Mouse (Mus musculus) adrenal gland, postnatal 10 days (tissue): ENCODE results near the gene Faf1. TPM values are rescaled to one million over a fixed set of nuclear protein-coding genes. Genes with fewer than 3 reads are reported as not detected.
"Not testable (repeated sequence)": the region's sequence is repeated elsewhere in the genome, so short reads cannot be mapped to it uniquely, and the experiment has no call there.

Source experiments
- DNase-seq: peaks from one replicate; pipeline ENCODE4 v3.0.0; 2021; ENCODE audit warnings: mixed read lengths
- total RNA-seq, 2 experiments: library from RNA; stranded (reverse); gene quantifications; 2 replicates each; pipeline ENCODE4 v1.2.3; 2021

Gene Faf1
- total RNA-seq, 2 experiments from 2014 or later: 25.0 to 29.5 TPM

- peak; percentile 81 for DNase-seq
Measured at GRCm38 (mm10) chr4:109665101-109665981, 11.0 kb upstream of the Faf1 start.

DNA sequence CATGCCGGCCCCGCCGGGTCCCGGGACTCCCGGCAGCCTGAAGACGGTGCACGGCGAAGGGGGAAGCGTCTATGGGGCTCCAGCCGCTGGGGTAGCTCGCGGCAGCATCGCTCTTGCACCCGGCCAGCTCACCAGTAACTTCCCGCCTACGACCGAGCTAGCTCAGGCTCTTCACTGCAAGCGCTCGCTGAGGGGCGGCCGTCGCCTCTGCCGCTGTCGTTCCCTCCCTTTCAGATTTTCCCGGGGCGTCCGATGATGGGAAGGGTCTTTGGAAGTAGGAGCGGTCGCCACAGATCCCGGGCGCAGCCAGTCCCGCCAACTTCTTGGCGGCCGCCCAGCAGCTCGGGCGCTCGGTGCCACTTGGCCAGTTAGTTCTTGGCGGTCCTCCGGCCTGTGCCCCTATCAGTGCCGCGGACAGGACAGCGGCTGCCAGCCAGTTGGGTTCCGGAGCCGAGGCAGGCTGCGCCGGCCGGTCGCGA is 10.4 kb upstream of the Faf1 start:
- peak; percentile 77 for DNase-seq

DNA sequence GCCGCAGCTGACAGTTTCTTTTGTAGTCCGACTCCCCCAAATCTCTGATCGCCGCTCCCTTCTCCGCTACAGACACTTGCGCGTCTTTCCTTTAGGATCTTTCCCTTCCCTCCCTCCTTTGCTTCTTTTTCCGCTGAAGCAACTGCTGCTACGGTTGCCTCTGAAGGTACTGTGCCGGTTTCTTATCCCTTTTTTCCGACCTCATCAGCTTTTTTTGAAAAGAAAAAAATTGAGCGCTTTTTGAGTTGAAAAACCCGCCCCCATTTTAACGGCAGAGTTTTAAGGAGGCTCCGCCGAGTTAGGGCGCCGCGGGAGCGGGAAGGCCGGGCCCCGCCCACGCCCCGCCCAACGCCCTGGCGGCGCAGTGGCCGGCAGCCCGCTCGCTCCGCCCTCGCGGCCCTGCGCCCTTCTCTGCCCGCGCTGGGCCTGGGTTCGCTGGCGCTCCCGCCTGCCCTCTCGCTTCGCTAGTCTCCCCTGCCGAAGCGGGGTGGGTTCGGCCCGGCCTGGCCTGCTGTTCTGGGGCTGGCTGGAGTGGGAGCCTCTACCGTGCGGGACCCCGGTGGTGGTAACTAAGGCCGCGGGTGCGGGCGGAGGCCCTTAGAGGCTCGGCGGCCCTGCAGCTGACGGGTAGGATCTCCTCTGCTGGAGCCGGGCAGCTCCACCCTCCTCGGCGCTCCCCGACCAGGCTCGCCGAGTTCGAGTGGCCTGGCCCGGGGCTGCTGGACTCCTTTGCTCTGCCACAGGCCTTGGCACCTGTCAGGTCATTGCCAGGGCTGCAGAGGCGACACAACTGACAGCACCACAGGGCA is 9.7 kb upstream of the Faf1 start, which contains the start of gene Cdkn2c:
Cdkn2c (minus strand) TSS at position 729 of the 809 bp plus-strand sequence.
- DNase-seq: peak; percentile 95

DNA sequence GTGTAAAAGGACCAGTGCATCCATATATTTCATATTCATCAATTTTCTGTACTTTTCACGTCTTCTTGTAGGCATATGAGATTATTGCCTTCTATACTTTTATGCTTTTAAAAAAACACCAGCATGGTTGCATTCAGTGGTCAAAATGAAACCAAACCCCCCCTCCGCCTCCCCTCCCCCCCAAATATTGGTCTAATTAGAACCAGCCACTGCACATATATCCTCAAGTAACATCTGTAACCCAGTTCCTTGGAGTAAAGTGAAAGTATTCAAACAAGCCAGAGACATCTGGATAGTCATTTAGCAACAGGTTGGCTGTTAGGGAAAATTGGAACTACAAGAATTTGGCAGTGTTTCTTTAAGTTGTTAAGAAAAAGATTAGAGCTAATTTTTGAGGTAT is 8.9 kb upstream of the Faf1 start:
- no peak for DNase-seq

DNA sequence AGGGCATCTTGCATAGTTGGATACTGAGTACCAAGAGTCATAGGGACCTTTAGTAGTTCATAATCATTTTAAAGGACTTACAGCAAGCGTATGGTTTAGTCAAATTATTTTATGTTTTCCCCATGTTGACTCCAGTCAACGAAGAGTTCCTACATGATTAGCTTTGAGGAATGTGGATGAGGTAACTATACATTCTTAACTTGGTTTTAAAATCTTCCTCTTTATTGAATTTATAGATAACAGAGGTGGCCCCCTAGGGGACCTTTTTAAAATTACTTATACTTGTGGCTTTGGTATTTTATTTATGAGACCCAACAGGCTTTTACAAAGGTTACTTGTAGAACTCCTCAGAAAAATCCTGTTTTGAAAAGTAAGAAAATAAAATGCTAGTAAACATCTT is 6.2 kb upstream of the Faf1 start:
- no peak for DNase-seq

DNA sequence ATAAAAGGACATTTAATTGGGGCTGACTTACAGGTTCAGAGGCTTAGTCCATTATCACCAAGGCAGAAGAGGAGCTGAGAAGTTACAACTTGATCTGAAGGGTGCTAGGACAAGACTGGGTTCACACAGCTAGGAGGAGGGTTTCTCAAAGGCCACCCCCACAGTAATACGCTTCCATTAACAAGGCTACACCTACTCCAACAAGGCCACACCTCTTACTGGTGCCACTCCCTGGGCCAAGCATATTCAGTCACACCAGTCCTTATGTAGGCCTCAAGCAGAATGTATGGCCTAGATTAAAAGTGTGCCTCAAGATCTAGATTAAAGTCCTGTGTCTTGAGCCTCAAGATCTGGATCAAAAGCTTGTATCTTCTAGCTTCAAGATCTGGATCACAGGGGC is 4.4 kb upstream of the Faf1 start:
- DNase-seq: no peak

DNA sequence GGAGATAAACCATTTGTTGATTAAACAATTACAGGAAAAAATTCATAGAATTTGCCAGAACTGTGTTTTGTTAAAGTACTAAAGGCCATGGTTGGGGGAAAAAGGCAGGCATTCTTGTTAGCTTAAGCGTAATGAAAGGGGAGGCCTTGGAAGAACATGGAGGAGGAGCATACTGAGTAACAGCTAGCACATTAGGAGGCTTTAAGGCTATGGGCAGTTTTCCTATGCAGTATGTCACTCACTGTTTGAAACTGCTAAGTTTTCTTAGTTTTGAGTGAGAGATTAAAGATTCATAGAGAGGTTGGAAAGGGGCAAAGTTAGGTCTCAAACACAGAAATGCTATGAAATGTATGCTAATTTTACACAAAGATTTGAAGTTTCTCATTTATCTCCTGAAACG is 2.3 kb upstream of the Faf1 start:
- DNase-seq: no peak

DNA sequence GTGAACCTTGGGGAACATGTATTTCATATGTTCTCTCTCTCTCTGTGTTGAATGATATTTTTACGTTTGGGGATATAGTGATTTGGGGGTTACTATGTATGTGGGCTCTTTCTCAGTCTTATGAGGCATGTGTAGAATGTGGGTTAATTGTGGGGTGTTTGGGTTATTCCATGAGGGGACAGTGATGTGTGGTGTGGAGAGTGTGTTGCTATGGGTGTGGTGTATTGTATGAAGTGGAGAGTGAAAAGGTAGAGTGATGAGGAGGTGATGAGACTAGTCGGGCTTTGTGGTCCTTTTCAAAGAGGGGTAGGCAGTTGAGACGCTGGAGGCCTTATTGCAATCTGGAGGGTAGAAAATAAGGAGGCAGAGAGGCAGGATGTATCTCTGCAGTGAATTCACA is 833 bp downstream of the Faf1 start:
- no peak for DNase-seq

DNA sequence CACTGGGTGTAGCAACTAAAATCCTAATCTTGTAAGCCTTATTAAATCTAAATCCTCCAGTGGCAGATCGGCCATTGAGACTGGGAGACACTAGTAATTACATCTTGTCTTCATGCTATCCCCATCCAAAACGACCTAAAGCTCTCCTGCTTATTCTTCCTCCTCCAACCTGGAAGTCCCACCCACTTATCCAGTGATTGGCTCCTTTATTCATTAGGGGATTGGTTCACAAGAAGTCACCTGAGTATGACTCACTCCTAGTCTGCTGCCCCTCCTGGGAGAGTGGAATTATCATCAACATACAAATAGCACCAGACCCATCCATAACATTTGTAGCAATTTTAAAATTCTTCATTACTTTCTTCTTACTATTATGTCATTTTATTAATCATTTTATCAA is 7.2 kb downstream of the Faf1 start:
- no peak for DNase-seq

DNA sequence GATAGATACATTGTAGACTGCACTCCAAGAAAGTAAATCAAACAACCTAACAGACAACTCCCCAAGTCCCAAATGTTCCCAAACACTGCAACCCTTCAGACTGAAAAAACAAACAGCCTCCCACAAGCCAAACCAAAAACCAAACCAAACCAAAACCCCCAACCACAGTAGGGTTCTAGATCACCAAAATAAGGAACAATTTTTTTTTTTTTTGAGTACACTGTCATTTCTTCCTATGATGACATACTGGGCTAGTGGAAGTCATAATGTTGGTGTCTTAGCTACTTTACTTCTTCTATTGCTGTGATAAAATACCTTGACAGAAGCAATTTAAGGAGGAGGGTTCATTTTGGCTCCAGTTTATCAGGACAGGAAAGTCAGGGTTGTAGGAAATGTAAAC is 16.3 kb downstream of the Faf1 start:
- DNase-seq: no peak

DNA sequence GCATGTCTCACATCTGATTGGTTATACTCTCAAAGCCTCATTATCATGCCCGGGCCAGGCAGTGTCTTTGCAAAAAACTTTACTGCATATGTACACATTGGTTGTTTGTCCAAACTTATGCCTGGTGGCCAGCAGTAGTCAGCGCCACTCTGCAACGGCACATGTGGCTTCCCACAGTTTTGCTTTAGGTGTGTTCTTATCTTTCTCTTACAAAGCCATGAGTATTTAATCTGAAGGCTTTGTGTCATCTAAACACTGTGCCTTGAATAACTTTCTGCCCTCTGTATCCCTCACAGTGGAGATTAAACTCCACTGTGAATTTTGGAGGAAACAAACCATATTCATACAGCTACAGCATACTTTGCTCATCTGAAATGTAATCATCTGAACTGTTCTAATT is 24.3 kb downstream of the Faf1 start:
- not testable (repeated sequence) for DNase-seq

DNA sequence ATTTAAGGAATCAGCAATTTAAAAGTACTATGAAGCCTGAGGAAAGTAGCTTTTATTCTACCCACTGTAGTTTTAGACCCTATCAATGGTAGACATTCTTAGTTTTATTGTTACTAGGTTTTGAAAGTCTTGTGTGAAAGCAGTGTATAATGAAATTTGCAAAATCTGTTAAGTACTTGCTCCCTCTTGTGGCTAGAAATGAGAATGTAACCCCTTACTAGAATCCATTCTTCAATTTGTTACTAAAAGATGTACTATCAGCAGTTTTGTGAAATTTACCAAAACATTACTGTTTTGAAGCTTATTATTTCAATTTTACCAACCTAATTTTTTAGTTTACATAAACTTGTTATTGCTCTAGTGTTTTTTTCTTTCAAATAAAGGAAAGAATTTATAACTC is 27.2 kb downstream of the Faf1 start:
- DNase-seq: no peak

GRCm38 (mm10) chr4:109705349-109705748 is 29.0 kb downstream of the Faf1 start:
- DNase-seq: no peak

DNA sequence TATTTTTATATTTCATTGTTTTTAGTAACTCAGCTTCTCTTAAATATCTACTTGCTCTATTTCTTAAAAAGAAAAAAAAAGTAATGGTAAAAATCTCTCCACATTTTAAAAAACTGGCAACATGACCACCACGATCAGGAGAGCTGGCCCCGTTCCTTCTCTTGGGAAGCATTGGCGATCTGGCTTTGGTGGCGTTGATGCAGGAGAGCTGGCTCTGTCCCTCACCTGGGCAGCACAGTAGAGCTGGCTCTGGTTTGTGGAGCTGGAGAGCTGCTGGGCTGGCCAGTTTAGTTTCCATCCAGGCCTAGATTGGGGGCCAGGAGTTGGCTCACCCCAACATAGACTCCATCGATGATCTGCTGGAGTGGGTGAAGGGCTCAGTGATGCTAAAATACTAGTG is 42.9 kb downstream of the Faf1 start:
- peak; percentile 21 for DNase-seq

GRCm38 (mm10) chr4:109729281-109729680 is 52.9 kb downstream of the Faf1 start:
- peak; percentile 38 for DNase-seq

DNA sequence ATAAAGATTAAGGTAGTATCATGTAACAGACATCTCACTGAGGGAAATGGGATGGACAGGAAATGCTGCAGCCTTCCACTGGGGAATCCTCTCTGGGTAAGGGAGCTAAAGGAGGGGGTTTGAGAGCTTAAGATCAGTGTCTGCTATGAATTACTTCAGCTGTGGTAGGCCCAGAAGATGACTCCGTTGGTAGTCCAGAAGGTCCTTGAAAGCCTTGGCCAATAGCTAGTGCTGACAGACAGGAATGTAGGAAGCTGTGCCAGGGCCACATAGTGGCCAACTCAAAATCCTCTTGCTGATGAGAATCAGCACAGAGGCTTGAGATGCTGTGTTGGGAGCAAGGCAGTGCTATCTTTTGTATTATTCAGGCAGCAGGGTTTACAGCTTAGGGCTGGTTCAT is 59.4 kb downstream of the Faf1 start:
- DNase-seq: peak; percentile 13

DNA sequence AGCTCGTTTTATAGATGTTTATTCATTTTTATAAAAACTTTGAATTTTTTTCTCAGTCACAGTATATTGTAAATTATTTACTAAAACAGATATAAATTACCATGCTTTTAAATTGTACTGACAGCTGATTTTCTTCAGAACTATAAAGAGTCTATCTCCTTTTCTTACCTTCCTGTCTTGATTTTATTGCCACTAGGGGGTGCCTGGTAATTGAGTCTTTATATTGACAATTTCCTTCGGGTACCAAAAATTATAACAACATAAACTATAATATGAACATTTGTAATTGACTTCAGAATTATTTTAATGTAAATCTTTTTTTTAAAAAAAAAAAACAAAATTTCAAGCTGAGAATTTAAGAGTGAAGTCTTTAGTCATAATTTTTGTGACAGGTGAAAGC is 67.6 kb downstream of the Faf1 start:
- no peak for DNase-seq

DNA sequence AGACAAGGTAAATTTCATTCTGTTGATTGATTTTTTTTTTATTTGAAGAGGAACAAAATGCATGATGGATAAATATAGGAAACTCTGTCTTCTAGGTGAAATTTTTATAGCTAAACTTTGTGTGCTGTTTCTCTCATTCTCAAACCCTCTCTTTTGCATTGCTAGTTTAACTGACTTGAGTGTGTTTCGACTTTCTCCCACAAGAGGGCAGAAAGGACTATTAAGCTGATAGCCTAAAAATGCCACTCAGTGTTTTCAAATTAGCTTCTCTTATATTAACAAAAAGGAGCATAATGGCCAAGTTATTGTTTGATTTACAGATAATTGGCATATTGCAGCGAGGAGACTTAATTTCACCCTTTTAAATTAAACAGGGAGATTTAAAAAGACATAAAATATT is 82.6 kb downstream of the Faf1 start:
- peak; percentile 53 for DNase-seq

- no peak for DNase-seq
Measured at GRCm38 (mm10) chr4:109759901-109760300, 83.5 kb downstream of the Faf1 start.

DNA sequence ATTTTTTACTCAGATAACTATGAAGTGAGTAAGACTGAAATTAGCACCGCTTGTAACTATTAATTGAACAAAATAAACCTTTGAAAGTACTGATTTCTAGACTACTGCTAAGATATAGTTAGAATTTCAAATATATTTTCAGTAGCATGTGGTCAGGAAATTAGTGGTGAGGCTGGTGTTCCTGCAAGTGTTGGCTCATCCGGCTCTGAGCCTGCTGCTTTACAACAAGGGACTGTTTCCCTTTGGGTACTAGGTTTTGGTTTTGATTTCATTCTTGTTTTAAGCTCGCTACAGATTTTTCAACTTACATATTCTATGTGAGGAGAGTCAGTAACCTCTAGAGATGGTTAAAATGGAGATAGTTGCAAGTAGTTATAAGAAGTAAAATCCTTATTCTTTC is 84.1 kb downstream of the Faf1 start:
- DNase-seq: no peak

DNA sequence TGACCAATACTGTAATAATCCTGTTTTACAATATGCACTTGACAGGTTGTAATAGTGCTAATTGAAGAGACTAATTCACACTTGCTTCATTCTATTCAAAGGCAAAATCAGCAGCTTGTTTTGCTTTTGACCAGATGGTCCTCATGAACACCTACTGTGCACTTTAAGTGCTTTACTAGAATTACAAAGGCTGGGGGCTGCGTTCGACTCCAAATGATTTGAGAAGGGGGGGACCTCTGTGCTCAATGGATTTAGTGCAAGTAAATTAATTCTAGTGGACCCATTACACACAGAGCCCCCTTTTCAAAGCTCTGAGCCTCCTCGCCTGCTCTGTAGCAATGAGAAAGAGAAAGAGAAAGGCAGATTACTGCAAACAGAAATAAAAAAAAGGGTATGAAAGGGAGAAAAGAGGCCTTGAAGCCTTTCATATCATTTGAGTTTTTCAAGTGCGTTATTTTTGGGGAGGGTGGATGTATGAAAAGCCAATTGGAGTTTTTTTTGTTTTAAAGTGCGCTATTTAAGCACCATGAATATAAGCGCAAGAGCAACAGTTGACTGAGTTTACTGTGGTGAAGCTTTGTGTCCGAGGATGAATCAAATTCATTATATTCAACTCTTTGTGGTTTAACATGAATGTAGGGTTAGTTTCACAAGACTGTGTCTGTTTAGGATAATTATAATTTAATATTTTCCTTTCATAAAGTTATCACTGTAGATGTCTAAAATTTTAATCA is 86.5 kb downstream of the Faf1 start:
- no peak for DNase-seq

GRCm38 (mm10) chr4:109769071-109769470 is 92.7 kb downstream of the Faf1 start:
- DNase-seq: no peak
